Mouse (Mus musculus) adrenal gland, postnatal 4 days (tissue): ENCODE results near the gene Shc3. TPM values are rescaled to one million over a fixed set of nuclear protein-coding genes. Genes with fewer than 3 reads are reported as not detected.

ENCODE experiments used
- DNase-seq, 2 experiments: peaks; one replicate each; pipeline ENCODE4 v3.0.0; 2021 to 2022; ENCODE audit warnings: low spot score in 2 of 2, mixed read lengths in 2 of 2
- total RNA-seq, 2 experiments: library from RNA; stranded (reverse); gene quantifications; 2 replicates each; pipeline ENCODE4 v1.2.3; 2021

Gene Shc3
- total RNA-seq, 2 experiments from 2014 or later: 3.1 to 4.0 TPM

- DNase-seq: no peak
Measured at GRCm38 (mm10) chr13:51485291-51485690, 83.9 kb downstream of the Shc3 start.

DNA sequence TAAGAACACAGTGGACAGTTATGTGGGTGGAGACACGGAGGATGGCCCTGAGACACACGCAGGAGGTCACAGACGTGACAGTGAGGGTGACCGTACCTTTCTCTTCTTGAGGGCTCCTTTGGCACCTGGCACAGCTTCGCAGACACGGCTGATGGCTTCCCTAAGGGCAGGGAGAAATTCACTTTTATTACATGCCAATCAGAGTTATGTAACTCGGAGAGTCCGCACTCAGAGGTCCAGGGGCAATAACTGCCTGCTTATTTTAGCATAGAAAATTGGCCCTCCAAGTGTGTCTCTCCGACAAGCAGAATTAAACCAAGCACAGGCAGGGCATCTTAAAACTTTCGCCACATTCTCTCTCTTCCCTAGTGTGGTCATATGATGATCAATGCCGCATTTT is 86.4 kb downstream of the Shc3 start:
- DNase-seq: no peak

- no peak for DNase-seq
Measured at GRCm38 (mm10) chr13:51480341-51481011, 88.7 kb downstream of the Shc3 start.

- no peak for DNase-seq
Measured at GRCm38 (mm10) chr13:51479826-51480225, 89.4 kb downstream of the Shc3 start.

DNA sequence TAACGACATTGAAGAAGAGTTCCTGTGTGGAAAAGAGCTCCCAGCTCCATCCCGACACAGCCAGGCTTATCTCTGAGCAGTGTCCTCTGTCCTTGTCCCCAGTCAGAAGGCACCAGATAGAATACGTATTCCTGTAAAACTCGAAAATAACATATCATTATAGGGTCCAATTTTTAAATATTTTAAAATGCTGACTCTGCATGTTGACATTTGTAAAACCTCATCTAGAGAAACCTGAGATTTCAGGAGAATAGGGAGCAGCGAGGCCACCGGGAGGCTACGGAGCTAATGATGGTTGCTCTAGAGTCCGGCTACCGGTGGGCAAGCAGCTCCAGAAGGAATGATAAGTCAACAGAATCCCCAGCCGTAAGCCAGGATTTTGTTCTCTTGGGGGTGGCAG is 92.2 kb downstream of the Shc3 start:
- no peak for DNase-seq

DNA sequence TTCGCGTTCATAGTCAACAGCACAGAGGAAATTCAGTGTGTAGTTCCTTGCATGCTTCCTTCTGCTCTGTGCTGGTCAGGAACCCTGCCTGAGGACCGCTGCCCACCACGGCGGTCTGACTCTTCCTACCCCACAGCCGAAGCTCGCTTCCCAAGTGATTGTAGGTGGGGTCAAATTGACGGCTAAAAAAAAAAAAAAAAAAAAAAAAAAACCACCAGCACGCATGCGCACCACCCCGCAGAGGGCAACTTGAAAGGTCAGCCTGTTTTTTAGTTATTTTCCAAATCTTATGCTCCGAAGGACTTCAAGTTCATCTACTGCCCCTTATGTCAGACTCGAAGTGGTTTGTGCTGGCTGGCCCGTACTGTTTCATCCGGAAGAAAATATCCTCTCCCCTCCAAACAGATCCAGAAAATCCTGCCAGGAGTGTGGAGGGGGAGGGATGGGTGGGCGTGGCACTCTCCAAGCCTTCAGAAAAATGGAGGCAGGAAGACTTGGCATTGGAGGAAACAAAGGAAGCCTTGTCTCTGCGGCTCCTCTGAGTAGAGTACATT is 100.4 kb downstream of the Shc3 start:
- DNase-seq: no peak

GRCm38 (mm10) chr13:51466117-51466841 is 102.9 kb downstream of the Shc3 start:
- no peak for DNase-seq

DNA sequence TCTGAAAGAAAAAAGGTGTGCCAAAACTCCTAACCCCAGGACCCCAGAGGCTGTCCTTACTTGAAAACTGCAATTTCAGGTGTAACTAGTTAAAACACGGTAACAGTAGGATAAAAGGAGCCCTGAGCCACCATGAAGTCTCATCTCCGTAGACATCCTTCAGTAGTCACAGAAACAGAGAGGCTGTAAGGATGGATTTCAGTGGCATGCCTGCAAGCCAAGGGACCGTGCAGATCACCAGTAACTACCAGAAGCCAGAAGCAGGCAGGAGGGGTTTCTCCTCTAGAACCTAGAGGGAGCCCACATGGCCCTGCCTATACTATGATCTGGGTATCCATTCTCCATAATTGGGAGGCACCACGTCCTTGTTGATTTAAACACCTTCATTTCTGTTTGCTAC is 104.9 kb downstream of the Shc3 start:
- DNase-seq: no peak

DNA sequence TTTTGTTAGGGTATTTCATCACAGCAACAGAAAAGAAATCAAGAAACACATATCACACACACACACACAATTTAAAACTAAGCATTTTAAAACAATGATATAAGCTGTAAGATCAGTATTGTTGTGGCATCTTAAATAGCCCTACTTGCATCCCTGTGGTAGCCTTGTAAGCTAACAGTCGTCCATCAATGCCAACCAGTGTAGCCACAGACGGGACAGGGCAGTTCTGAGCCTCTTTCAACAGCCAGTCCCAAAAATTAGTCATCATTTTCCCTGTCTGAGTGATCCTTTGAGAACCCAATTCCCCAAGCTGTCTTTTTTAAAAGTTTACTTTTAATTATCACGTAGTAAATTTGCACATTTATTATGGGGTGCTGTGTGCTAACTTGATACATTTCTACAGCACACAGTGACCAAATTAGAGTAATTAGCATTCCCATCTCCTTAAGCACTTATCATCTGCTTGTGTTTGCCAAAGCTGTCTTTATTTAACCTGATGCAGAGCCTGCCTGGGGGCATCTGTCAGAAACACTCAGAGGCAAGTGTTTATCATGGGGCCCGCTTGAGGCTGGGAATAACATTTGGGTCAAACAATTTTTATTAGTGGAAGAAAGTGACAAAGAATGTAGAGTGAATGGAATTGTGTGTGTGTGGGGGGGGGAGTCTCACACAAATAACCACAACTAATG is 112.9 kb downstream of the Shc3 start:
- DNase-seq: no peak

DNA sequence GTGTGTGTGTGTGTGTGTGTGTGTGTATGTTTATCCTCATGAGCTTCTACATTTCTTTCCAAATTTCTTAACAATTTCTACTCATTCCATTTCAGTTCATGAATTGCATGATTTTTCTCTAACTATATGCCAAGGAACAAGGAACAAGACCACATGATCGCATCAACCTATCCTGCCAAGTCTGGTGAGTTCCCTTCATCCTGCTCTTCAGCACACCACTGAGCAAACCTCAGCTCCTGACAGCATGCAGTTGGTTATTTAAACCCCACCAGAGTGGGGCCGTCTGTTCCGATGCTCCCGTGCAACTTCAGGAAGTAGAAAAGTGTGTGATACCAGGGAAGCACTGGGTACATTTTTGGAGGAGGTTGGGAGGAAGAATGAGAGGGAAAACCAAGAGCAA is 122.7 kb downstream of the Shc3 start:
- DNase-seq: no peak

- DNase-seq: no peak
Measured at GRCm38 (mm10) chr13:51442922-51443321, 126.3 kb downstream of the Shc3 start.

DNA sequence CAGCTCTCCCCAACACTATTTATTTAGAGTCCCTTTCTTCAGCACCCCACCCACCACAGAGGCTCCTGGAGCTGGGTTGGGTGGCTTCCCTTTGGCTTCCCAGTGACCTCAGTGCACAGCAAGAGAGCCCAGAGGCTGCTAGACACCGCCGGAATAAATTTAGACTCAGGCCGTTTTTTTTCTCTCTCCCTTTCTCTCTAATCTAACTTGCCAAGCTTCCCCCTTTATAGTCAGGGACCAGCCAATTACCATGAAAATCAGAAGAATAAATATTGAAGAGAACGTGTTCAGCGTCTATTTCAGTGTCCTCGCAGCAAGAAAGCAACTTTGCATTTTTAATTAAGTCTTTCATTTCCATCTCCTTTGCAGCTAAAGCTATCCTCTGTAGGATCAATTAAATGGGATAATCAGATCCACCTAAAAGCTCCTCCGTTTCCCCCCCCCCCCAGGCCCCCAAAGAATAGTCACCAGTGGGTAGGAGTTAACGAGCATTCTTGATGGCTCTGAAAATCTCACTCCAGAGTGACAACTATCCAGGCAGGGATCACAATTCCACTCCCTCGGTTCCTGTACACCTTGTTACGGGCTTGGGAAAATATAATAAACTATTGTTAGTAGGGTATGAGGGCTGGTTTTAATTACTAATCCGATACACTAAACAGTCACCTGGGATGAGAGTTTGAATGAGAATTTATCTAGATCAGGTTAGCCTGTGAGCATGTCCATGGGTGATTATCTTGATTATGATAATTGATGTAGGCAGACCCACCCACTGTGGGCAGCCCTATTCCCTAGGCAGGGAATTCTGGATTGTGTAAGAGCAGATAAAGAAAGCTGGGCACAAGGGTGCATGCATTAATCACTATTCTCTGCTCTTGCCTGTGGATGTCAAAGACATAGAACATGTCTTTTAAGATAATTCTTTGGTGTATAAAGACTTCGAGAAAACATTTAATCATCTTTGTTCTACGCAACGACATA is 131.8 kb downstream of the Shc3 start:
- no peak for DNase-seq

- DNase-seq: no peak
Measured at GRCm38 (mm10) chr13:51435146-51435545, 134.1 kb downstream of the Shc3 start.

GRCm38 (mm10) chr13:51434460-51434859 is 134.8 kb downstream of the Shc3 start:
- no peak for DNase-seq

DNA sequence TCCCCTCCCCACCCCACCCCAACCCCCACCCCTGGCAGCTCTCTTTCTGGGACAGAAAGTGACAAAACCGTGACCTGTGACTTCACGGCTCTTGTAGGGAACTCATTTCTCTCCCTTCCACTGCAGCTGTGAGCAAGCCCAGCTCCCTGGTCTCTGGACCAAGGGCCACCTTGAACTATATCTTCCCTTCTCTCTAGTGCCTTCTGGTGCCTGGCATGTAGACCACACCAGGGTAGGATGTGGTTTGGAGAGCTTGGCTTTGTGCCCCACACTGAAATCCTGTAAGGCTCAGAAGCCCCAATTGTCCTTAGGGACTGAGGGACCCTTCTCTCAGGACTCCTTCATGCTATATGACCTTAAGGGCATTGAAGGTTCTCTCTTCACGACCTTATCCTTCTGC is 135.8 kb downstream of the Shc3 start:
- DNase-seq: no peak

DNA sequence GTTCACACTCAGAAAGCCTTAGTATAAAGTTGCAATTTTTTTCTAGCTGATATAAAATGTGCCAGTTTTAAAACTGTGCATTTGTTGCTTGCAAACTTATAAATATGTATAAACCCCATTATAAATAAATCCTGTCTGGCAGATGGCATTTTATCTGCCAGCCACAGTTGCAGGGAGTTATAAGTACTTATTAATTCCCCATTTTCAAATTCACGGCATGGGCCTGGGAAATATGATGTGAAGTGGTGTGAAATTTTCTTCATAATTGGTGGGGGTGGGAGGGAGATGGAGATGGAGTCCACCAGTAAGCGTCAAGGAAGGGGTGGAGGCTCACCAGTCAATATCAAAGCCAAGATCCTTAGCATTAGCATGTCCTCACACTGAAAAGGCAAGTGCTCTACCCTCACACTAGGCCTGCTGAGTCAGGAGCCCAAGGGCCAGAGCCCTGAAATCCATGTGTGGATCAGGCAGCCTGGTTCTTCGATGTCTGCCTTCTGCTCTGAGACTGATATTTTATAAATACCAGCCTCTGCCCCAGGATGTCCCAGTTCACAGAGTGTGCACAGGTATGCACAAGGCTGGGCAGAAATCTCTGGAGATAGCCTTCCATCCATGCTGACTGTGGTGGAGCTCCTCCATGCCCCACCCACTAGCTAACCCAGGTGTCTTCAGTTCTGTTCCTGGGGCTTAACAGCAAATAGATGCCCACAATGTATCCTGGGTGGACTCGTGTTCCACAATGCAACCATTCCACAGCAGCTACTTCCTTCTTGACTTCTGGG is 143.4 kb downstream of the Shc3 start:
- no peak for DNase-seq

DNA sequence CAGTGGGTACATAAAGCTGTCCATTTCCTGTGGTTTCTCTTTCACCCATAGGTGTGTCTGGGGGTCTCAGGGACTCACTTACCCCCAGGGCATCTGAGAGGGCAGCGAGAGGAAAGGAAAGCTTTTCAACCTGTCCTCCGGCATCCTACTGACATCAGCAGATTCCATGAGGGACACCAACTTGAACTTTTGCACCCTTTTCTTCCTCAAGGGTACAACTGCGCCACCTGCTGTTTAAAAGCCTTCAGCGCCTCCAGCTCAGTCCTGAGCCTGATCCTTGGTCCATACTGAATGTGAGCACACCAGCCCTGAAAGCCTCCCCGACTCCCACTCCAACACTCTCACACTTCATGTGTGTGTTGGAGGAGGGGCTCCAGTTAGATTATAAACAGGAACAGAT is 144.6 kb downstream of the Shc3 start:
- DNase-seq: peak; percentile 33 to 37

- no peak for DNase-seq
Measured at GRCm38 (mm10) chr13:51423647-51424046, 145.6 kb downstream of the Shc3 start.

DNA sequence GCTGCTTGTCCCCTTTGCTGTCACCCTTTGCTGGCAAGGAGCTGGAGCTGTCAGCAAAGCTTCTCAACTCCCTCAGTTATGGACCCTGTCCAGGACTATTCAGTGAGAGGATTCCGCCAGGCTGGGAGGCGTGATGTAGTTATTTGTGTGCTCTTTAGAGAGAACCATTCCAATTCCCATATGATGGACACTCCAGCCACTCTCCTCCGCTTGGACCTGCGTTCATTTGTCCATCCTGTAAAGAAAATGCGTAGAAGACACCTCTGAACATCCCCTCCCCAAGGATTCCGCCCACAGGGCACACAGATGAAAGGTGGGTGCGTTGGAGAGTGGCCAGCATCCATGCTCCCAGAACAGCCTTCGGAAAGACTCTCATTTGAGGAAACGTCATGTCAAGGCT is 148.4 kb downstream of the Shc3 start:
- no peak for DNase-seq

DNA sequence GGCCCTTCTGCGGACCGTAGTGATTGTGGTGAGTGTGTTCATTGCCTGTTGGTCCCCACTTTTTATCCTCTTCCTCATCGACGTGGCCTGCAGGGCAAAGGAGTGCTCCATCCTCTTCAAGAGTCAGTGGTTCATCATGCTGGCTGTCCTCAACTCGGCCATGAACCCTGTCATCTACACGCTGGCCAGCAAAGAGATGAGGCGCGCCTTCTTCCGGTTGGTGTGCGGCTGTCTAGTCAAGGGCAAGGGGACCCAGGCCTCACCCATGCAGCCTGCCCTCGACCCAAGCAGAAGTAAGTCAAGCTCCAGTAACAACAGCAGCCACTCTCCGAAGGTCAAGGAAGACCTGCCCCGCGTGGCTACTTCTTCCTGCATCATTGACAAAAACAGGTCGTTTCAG is 149.7 kb downstream of the Shc3 start:
- no peak for DNase-seq
